Mouse (Mus musculus) spleen, adult 12 weeks (tissue): ENCODE data around the gene 3100002H09Rik.

Experiments used
- DNase-seq: peaks from one replicate; pipeline ENCODE4 v3.0.0; 2022; ENCODE audit warnings: low spot score

The 3100002H09Rik gene

DNA sequence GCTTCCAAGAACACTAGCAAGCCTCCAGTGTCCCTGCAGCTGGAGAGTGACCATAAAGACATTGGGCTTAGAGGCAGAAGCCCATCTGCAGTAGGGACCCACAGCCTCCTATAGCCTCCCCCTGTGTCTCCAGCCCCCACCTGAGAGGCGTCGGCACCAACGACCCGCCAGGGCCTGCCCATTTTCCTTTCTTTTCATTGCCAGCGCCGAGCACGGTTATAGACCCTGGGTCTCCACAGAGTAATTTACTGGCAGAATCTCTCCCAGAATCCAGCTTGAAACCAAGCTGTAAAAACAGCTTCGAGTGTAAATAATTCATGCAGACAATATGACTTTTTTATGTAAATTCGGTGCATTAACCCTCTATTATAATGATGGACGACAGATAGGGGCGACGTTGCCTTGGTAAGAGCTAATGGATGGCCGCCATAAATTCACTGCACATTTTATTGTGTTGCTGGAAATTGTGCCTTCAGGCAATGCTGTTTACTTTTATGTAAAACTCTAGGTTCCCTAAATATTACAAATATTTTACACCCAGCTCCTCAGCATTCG, 4.9 kb upstream of the 3100002H09Rik start:
- DNase-seq, result no peak

DNA sequence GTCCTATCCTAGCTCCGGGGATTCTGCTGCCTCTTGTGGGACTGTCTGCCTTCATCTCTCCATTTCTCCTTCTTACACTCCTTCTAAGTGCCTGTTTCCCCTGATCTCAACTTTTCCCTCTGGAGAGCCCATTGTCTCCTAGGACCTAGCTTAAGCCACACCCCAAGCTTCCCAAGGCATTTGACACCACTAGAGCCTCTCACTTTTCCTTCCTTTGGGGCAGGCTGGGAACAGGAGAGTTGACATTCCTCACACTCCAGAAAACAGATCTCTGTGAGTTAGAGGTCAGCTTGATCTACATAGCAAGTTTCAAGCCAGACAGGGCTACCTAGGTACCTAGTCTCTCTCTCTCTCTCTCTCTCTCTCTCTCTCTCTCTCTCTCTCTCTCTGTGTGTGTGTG, 3.6 kb upstream of the 3100002H09Rik start:
- no peak for DNase-seq

DNA sequence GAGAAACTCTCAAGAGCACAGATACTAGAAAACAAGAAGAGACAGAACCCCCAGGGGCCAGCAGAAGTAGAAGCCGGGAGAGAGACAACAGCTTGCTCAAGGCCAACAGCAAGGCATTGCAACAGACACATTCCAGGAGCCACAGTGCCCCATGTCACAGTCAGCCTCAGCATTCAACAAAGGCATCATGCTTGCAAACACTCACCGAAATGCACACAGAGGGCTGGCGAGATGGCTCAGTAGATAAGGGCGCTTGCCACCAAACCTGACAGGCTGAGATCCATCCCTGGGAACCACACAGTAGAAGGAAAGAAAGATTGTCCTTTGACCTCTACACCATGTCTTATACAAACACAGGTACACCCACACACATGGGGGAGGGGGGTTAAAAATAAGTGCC, 1.2 kb upstream of the 3100002H09Rik start:
- no peak for DNase-seq

DNA sequence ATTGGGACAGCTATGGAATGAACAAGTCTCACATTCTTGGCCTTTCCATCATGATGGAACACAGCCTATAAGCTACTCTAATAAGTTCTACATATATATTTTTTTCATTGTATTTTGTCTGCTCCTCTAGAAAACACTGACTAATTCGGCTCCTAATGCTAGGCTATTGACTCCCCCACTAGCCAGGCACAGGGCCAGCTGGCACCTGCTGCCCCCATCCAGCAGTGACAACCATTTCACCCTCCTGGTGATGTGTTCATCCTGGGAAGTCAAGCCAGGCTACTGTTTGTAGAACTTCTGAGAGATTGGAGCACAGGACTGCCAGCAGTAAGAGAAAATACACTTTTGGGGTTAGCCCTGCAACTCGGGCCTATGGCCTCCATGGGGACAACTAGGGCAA, 537 bp downstream of the 3100002H09Rik start:
- DNase-seq, result no peak

DNA sequence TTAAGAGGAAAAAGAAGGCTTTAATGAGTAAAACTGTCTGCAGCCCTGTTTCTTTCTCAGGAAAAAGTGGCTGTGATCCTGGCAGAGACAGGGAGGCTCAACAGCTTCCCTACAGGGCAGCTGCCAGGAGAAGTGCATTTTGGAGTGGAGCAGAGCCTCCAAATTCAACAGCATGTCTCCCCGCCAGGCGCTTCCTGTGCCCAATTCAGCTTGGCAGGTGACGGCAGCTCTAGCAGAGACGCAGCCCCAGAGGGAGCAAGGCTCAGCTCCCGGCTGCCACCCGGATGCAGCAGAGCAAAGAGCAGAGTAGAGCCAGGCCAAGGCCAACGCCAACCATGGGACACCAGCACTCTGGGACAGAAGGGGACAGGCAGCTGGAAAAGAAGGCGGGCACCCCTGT, 3.4 kb downstream of the 3100002H09Rik start:
- no peak for DNase-seq

DNA sequence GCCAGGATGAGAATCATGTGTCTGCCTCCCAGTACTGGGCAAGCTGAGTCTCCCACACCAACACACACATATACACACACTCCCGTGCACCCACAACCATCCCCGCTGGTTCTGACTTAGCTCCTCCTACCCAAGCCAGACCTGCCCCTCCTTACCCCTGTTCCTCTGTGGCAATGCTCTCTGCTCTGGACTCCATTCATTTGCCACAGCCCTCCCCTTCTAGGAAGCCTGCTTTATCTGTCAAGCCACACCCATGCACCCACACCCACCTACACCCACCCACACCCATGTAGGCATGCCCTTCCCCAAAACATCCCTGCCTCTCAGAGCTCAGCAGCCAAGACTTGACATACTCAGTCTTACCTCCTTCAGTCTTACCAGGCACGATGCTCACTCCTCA, 4.4 kb downstream of the 3100002H09Rik start:
- DNase-seq, result peak; percentile 49

DNA sequence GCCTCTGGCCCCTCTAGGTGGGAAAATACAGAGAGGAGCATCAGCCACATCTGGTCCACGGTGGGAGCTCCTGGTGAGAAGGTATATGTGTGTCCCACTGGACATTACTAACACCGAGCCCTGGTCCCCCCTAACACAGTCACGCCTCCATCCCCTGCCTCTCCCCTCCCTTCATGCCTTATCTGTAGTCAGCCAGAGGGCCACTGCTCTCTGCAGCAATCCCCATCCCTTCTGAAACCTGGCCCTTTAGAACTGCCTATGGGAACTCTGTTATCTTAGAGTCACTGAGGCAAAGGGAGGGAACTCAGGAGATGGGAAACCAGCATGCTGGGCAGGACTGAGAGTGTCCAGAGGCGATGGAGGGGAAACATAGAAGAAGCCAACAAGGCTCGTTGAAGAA, 5.3 kb downstream of the 3100002H09Rik start:
- DNase-seq, result no peak

DNA sequence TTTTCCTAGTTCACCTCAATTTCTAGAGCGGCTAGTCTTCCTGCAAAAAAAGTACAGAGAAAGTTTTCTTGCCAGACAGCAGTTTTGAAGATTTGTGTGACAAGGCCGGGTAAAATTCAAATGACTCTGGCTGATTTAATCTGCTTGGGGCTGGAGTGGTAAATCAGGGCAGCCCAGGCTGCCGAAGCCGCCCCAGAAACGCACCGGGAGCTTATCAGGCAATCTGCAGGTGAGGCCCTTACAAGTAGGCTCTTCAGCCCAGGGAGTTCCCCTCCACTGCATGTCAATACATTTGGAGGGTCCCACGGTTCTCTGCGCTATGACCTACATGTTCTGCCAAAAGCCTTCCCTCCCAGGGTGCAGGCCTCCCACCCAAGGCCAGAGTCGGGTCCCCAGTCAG, 6.9 kb downstream of the 3100002H09Rik start:
- no peak for DNase-seq

DNA sequence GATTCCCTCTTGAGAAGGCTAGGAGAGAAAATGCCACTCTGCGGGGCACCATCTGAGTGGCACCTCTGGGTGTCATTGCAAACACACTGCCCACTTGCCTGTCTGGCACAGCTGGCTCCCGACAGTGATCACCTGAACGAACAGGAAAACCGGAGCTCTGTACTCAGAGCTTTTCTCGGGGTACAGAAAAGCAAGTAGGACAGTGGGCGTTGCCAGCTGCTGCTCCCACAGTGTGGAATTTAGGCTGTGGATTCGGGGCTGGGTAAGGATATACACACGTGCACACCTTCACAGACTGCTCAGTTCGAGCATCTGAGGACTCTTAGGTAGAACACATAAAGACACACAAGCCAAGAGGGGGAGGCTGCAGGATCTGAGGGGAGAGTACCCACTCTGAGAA, 14.7 kb downstream of the 3100002H09Rik start:
- no peak for DNase-seq

DNA sequence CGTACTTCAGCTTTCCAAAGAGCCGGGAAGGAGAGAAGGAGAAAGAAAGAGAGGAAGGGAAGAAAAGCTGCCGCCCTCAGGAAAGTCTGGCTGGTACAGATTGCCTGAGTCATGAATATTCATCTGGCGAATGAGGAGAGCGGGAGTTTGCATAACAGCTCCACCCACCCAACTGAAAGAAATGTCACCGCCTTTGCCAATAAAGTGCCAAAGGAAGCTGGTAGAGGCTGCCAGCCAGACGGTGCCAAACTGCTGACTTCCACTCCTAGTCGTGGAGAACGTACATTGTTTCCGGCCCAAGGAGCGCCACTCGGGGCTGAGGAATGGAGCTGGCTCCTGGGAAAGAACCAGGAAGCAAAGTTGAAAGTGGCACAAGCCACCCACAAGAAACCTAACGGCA, 15.7 kb downstream of the 3100002H09Rik start:
- no peak for DNase-seq

DNA sequence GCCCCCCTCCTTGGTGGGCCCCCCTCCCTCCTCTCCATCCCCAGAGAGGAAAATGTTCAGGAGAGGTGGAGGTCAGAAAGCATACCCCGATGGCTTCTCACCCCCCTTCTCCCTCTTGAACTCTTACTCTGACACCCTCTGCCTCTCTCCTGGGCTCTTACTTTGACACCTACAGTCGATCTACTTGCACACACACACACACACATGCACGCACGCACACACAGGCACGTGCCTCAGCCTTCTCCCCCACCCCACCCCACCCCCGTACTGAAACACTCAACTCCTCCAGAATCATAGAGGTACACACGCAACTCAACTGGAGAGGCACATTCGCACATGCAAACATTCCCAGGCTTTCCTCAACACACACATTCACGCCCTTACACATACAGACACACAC, 16.9 kb downstream of the 3100002H09Rik start:
- DNase-seq, result no peak

DNA sequence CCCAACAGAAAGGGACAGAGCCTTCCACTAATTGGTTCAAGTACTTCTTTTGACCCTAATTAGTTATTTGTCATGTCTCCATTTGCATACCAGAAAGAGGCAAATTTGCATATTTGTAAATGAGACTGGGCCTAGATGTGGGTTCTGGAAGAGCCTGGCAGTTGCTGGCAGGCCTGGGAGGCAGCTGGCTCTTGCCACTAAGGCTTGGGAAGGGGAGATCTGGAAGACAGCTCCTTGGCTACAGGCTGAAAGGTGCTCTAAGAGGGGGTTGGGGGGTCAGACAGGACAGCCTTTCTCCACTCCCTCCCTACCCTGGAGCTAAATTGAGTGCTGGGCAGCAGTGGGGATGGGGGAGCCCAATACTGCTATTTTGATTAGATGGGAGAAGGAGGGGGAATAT, 17.4 kb downstream of the 3100002H09Rik start:
- no peak for DNase-seq

DNA sequence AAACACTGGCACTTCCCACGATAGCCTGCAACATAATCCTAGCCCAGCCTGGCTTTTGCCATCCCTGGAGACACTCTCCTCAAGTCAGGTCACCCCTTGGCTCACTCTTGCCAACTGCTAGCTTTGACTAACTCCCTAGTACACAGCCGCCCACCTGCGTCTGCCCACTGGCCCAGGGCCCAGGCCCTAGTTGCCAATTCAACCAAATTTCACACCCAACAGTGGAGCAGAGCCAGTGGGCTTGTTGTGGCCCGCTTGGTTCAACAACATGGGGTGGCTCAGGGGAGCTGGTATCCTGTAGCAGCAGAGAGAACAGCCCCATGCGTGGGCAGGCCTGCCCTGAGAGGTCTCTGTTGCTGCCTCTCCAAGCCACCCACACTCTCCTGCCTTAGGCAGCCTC, 18.4 kb downstream of the 3100002H09Rik start:
- DNase-seq, result no peak

DNA sequence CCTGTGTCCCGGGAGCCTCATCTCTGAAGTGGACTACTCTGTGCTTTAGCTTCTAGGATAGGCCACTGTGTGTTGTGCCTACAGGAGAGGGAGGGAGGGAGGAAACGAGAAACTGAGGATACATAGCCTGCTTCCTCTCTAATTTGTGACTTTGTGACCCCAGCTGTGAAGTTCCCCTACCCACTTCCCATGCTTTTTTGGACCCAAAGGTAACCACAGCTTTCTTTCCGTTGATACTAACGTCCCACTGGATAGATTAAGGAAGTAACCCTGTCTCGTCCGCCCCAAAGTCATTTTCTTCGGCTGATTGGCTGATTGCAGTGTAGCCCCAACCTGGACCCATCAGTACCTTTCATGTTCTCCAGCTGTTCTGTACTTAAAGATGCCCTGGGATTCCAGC, 29.9 kb downstream of the 3100002H09Rik start:
- DNase-seq, result no peak

DNA sequence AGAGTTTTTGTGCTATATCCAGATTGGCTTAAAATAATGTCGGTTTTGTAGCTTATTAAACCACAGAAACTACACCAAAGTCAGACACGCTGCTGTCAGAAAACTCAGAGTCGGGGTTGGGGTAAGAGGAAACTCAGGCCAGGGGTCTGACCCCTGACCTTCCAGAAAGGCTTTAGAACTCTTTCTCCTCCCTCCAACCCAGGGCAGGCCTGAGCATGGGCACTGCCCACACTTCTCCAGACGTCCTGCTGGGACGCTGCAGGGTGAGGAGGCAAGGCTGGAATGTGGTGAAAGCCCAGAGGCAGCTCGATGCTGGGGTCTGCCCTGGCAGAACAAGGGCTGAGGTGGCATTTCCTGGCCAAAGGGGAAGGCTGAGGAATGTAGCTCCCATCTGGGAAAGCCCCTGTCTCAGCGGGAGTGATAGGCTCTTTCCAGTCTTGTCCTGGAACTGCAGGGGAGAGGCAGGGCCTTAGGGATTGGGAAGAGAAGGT, 34.6 kb downstream of the 3100002H09Rik start:
- no peak for DNase-seq

DNA sequence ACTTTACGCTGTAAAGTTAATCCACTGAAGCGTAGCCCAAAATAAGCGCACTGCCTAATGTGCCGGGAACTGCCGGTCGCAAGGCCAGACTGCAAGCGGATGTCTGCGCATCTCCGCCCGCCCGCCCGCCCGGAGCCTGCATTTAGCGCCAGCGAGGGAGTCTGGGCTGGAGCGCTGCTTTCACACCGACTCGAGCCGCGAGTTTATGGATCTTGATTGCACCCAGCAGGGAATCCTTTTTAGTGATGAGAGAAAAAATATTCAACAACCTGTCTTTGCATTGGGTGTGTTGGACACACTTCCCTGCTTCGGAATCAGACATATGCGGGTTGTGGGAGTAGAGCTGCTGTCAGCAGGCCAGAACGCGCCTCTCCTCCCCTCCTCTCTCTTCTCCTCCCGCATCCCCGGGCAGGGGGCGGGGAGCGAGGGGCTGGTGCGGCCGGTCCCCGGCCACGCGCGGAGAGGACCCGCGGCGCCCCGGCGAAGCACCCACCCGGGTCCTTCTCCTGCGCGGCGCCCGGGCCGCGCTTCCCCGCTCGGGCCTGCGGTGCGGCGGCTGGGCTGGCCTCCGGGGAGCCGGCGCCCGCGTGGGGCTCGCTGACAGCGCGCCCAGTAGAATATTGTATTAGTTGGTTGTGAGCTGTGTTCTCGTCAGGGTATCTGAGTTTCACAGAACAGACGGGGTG, 35.2 kb downstream of the 3100002H09Rik start:
- DNase-seq, result no peak

DNA sequence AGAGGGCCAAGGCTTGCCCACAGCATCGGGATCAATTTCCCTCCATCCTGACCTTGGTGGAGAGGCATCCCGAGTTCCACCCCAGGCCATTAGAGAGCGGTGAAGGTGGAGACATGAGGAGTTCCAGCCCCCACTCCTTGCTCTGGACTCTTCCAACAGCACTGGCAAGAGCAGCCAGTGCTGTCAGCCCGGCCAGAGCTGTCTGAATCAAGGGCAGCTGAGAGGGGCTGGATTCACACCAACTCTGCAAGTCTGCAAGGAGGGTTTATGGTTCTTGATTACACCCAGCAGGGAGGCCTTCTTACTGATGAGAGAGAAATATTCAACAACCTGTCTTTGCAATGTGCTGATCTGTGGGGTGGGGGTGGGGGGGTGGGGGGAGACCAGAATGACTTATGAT, 37.0 kb downstream of the 3100002H09Rik start:
- DNase-seq, result no peak

DNA sequence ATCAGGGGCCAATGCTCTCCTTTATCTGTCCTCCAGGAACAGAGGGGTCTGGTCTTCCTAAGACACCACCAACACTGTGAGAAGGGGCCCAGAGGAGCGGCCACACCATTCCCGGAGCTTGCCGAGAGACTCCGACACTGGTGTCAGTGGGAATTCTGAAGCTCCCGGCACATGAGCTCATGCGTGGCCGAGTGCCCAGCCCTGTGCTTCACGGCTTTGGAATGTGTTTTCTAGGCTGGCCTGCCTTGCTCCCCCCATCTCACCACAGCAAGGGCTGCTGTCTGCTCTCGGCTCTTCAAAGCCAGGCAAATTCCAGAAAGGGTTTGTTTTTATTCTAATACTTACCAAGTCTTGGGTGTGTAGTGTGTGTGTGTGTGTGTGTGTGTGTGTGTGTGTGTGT, 39.6 kb downstream of the 3100002H09Rik start:
- no peak for DNase-seq

DNA sequence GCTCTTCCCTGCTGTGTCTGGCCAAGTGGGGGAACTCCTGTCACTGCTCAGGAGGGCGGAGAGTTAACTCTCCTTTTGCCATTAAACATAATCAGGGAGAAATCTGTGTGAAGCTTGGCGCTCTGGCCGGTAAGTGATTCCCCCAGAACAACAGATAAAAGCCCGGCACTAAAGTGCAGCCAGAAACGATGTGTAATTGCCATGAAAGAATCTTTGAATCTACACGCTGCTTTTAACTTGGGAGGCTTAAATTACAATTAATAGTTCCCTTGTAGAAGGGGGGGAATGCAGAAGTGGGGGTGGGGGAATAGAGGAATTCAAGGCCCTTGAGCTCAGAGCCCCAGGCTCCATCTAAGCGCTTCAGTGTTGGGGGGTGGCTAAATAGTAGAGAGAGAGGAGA, 40.9 kb downstream of the 3100002H09Rik start:
- no peak for DNase-seq

DNA sequence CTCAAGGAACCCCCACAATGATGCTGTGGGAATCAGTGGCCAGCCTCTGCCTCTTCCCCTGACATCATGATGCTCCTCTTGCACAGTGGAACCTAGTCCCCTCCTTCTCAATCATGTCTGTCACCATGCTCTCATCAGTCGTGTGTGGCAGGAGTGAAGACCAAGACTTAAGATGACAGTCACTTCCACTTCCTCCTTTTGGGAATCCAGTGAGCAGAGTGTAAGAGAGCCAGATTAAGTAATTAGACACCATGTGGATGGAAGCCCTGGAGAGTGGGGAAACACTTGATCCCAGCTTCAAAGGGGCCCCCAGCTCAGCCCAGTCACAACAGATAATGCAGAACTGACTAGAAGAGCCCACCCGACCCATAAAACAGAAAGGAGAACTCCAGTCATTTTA, 47.2 kb downstream of the 3100002H09Rik start:
- DNase-seq, result no peak

DNA sequence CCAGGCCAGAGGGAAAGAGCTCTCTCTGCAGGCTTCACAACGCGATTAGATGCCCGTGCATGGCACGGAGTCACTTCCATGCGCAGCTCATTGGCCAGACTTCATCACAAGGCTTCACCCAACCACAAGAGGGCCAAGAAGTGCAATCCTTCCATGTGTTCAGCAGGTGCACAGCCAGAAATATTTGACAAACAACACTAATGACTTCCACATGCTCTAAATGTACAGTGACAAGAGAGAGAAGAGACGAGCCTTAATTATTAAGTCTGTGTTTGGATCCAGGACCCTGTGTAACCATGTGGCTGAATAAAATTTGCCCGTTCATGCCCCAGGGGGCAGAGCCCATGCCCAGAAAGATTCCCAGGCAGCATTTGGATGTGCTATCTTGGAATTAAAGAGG, 47.9 kb downstream of the 3100002H09Rik start:
- no peak for DNase-seq
